Mouse (Mus musculus): ENCODE results near the gene Cct8. TPM values are rescaled to one million over a fixed set of nuclear protein-coding genes. Genes with fewer than 3 reads are reported as not detected.

Cct8 gene
- polyA plus RNA-seq, 1 experiment: 133 TPM

GRCm38 (mm10) chr16:87512331-87512730, 16.7 kb upstream of the Cct8 start:
- no peaks in the 10 kb centered on the region for H3K79me2 ChIP-seq (ENCODE audit: control insufficient read depth, insufficient read depth)
- H3K27me3 ChIP-seq (ENCODE audit: control insufficient read depth, insufficient read depth, insufficient read length): no peaks in the 10 kb centered on the region
- TF ChIP-seq E2F4 (IDR thresholded peaks at IDR 0.05; ENCODE audit: insufficient read depth) (no peak), MYOD1 (IDR thresholded peaks at IDR 0.05; ENCODE audit: control insufficient read depth in 1 of 3, insufficient read length in 2 of 3, low read depth in 2 of 3) (no peak), USF1 (IDR thresholded peaks at IDR 0.05; ENCODE audit: low read depth) (no peak), SRF (IDR thresholded peaks at IDR 0.05; ENCODE audit: control insufficient read depth, insufficient read length, low read depth) (no peak)
- no peak overlapping the region for H3K4me2 ChIP-seq (ENCODE audit: low read depth)
- H3K4me3 ChIP-seq: no peak overlapping the region
- no peaks in the 10 kb centered on the region for H3K36me3 ChIP-seq (ENCODE audit: control insufficient read depth, insufficient read depth)
- no peak overlapping the region for H3ac ChIP-seq (ENCODE audit: control insufficient read depth, insufficient read length)

GRCm38 (mm10) chr16:87511706-87512105, 16.0 kb upstream of the Cct8 start:
- no peaks in the 10 kb centered on the region for H3K36me3 ChIP-seq (ENCODE audit: control insufficient read depth, insufficient read depth)
- H3K27me3 ChIP-seq (ENCODE audit: control insufficient read depth, insufficient read depth, insufficient read length): no peaks in the 10 kb centered on the region
- H3K79me2 ChIP-seq (ENCODE audit: control insufficient read depth, insufficient read depth): no peaks in the 10 kb centered on the region
- no peak overlapping the region for H3K4me3 ChIP-seq
- TF ChIP-seq MYOD1 (IDR thresholded peaks at IDR 0.05; ENCODE audit: control insufficient read depth in 1 of 3, insufficient read length in 2 of 3, low read depth in 2 of 3): no peak
- TF ChIP-seq POLR2AphosphoS2 (IDR thresholded peaks at IDR 0.05; ENCODE audit: insufficient read length, low read depth): no peak
- TF ChIP-seq TCF3 (IDR thresholded peaks at IDR 0.05; ENCODE audit: insufficient read length, low read depth): no peak
- TF ChIP-seq TCF12 (IDR thresholded peaks at IDR 0.05; ENCODE audit: insufficient read depth, poor library complexity, severe bottlenecking): no peak
- TF ChIP-seq SRF (IDR thresholded peaks at IDR 0.05; ENCODE audit: control insufficient read depth, insufficient read length, low read depth): no peak
- TF ChIP-seq USF1 (IDR thresholded peaks at IDR 0.05; ENCODE audit: low read depth): no peak
- no peak for TF ChIP-seq POLR2A (IDR thresholded peaks at IDR 0.05; ENCODE audit: insufficient read length, low read depth)
- no peak for TF ChIP-seq E2F4 (IDR thresholded peaks at IDR 0.05; ENCODE audit: insufficient read depth)
- TF ChIP-seq CEBPB (IDR thresholded peaks at IDR 0.05; ENCODE audit: insufficient read depth, poor library complexity, severe bottlenecking): no peak
- TF ChIP-seq MAX (IDR thresholded peaks at IDR 0.05; ENCODE audit: low read depth): no peak
- no peak for TF ChIP-seq MYOG (IDR thresholded peaks at IDR 0.05; ENCODE audit: control insufficient read depth in 1 of 3, insufficient read depth in 1 of 3, insufficient read length in 2 of 3, low read depth in 2 of 3)
- TF ChIP-seq REST (IDR thresholded peaks at IDR 0.05; ENCODE audit: insufficient read depth, insufficient read length): no peak
- no peak overlapping the region for H3K4me2 ChIP-seq (ENCODE audit: low read depth)
- H3ac ChIP-seq (ENCODE audit: control insufficient read depth, insufficient read length): no peak overlapping the region

GRCm38 (mm10) chr16:87501304-87502078, 5.8 kb upstream of the Cct8 start:
- TF ChIP-seq MAX (IDR thresholded peaks at IDR 0.05; ENCODE audit: low read depth) (no peak), MYOG (IDR thresholded peaks at IDR 0.05; ENCODE audit: control insufficient read depth in 1 of 3, insufficient read depth in 1 of 3, insufficient read length in 2 of 3, low read depth in 2 of 3) (no peak), SRF (IDR thresholded peaks at IDR 0.05; ENCODE audit: control insufficient read depth, insufficient read length, low read depth) (no peak), USF1 (IDR thresholded peaks at IDR 0.05; ENCODE audit: low read depth) (no peak), POLR2A (IDR thresholded peaks at IDR 0.05; ENCODE audit: insufficient read length, low read depth) (no peak), E2F4 (IDR thresholded peaks at IDR 0.05; ENCODE audit: insufficient read depth) (no peak), TCF3 (IDR thresholded peaks at IDR 0.05; ENCODE audit: insufficient read length, low read depth) (no peak)
- Histone ChIP-seq H3K79me2 (ENCODE audit: control insufficient read depth, insufficient read depth) (no peaks in the 10 kb centered on the region), H3ac (ENCODE audit: control insufficient read depth, insufficient read length) (no peak overlapping the region), H3K27me3 (ENCODE audit: control insufficient read depth, insufficient read depth, insufficient read length) (no peaks in the 10 kb centered on the region), H3K4me2 (ENCODE audit: low read depth) (peak overlapping the region; percentile 21), H3K36me3 (ENCODE audit: control insufficient read depth, insufficient read depth) (no peaks in the 10 kb centered on the region), H3K4me3 (no peak overlapping the region)

- Histone ChIP-seq H3K4me3 (no peak overlapping the region), H3K27me3 (ENCODE audit: control insufficient read depth, insufficient read depth, insufficient read length) (no peaks in the 10 kb centered on the region), H3K79me2 (ENCODE audit: control insufficient read depth, insufficient read depth) (peaks cover 11% of the 10 kb centered on the region), H3K36me3 (ENCODE audit: control insufficient read depth, insufficient read depth) (no peaks in the 10 kb centered on the region), H3K4me2 (ENCODE audit: low read depth) (no peak overlapping the region), H3ac (ENCODE audit: control insufficient read depth, insufficient read length) (no peak overlapping the region)
- TF ChIP-seq POLR2AphosphoS2 (IDR thresholded peaks at IDR 0.05; ENCODE audit: insufficient read length, low read depth): no peak
- TF ChIP-seq REST (IDR thresholded peaks at IDR 0.05; ENCODE audit: insufficient read depth, insufficient read length): no peak
- no peak for TF ChIP-seq MYOD1 (IDR thresholded peaks at IDR 0.05; ENCODE audit: control insufficient read depth in 1 of 3, insufficient read length in 2 of 3, low read depth in 2 of 3)
- TF ChIP-seq TCF3 (IDR thresholded peaks at IDR 0.05; ENCODE audit: insufficient read length, low read depth): no peak
- TF ChIP-seq MYOG (IDR thresholded peaks at IDR 0.05; ENCODE audit: control insufficient read depth in 1 of 3, insufficient read depth in 1 of 3, insufficient read length in 2 of 3, low read depth in 2 of 3): no peak
- no peak for TF ChIP-seq TCF12 (IDR thresholded peaks at IDR 0.05; ENCODE audit: insufficient read depth, poor library complexity, severe bottlenecking)
- TF ChIP-seq E2F4 (IDR thresholded peaks at IDR 0.05; ENCODE audit: insufficient read depth): no peak
- TF ChIP-seq POLR2A (IDR thresholded peaks at IDR 0.05; ENCODE audit: insufficient read length, low read depth): no peak
- TF ChIP-seq CEBPB (IDR thresholded peaks at IDR 0.05; ENCODE audit: insufficient read depth, poor library complexity, severe bottlenecking): no peak
- no peak for TF ChIP-seq USF1 (IDR thresholded peaks at IDR 0.05; ENCODE audit: low read depth)
- no peak for TF ChIP-seq MAX (IDR thresholded peaks at IDR 0.05; ENCODE audit: low read depth)
- TF ChIP-seq SRF (IDR thresholded peaks at IDR 0.05; ENCODE audit: control insufficient read depth, insufficient read length, low read depth): no peak
Measured at GRCm38 (mm10) chr16:87499556-87499955, 3.9 kb upstream of the Cct8 start.

- peaks cover 15% of the 10 kb centered on the region for H3K36me3 ChIP-seq (ENCODE audit: control insufficient read depth, insufficient read depth)
- no peaks in the 10 kb centered on the region for H3K27me3 ChIP-seq (ENCODE audit: control insufficient read depth, insufficient read depth, insufficient read length)
- TF ChIP-seq E2F4 (IDR thresholded peaks at IDR 0.05; ENCODE audit: insufficient read depth): no peak
- no peak for TF ChIP-seq SRF (IDR thresholded peaks at IDR 0.05; ENCODE audit: control insufficient read depth, insufficient read length, low read depth)
- no peak for TF ChIP-seq TCF3 (IDR thresholded peaks at IDR 0.05; ENCODE audit: insufficient read length, low read depth)
- TF ChIP-seq MYOG (IDR thresholded peaks at IDR 0.05; ENCODE audit: control insufficient read depth in 1 of 3, insufficient read depth in 1 of 3, insufficient read length in 2 of 3, low read depth in 2 of 3): no peak
- no peak for TF ChIP-seq POLR2AphosphoS2 (IDR thresholded peaks at IDR 0.05; ENCODE audit: insufficient read length, low read depth)
- TF ChIP-seq TCF12 (IDR thresholded peaks at IDR 0.05; ENCODE audit: insufficient read depth, poor library complexity, severe bottlenecking): no peak
- no peak for TF ChIP-seq USF1 (IDR thresholded peaks at IDR 0.05; ENCODE audit: low read depth)
- no peak for TF ChIP-seq MYOD1 (IDR thresholded peaks at IDR 0.05; ENCODE audit: control insufficient read depth in 1 of 3, insufficient read length in 2 of 3, low read depth in 2 of 3)
- TF ChIP-seq REST (IDR thresholded peaks at IDR 0.05; ENCODE audit: insufficient read depth, insufficient read length): no peak
- TF ChIP-seq POLR2A (IDR thresholded peaks at IDR 0.05; ENCODE audit: insufficient read length, low read depth): no peak
- no peak for TF ChIP-seq MAX (IDR thresholded peaks at IDR 0.05; ENCODE audit: low read depth)
- TF ChIP-seq CEBPB (IDR thresholded peaks at IDR 0.05; ENCODE audit: insufficient read depth, poor library complexity, severe bottlenecking): no peak
- H3K79me2 ChIP-seq (ENCODE audit: control insufficient read depth, insufficient read depth): peaks cover 34% of the 10 kb centered on the region
- peak overlapping the region; percentile 95 for H3K4me3 ChIP-seq
- H3K4me2 ChIP-seq (ENCODE audit: low read depth): no peak overlapping the region
- H3ac ChIP-seq (ENCODE audit: control insufficient read depth, insufficient read length): no peak overlapping the region
Measured at GRCm38 (mm10) chr16:87497171-87497570, 1.5 kb upstream of the Cct8 start.
